Mouse (Mus musculus): ENCODE data around the gene Amigo1. TPM values are rescaled to one million over a fixed set of nuclear protein-coding genes. Genes with fewer than 3 reads are reported as not detected.
A peak's percentile ranks its signal among the peaks of the same experiment; 100 is the strongest.

Gene Amigo1
- polyA plus RNA-seq (2015; fragmentation: Nextera tagmentation; extraction: Ambion mirVana) = 9.9 and 11.0 TPM in 2 replicates

GRCm38 (mm10) chr3:108186098-108187047 lies at the start of gene Amigo1:
Gene Amigo1 (plus strand): TSS chr3:108186335.
- Histone ChIP-seq H3K4me2 (replicated peaks) (peak within 1 kb of the TSS; percentile 92), H3K36me3 (peaks cover 15% of the 10 kb centered on the region), H3K4me3 (replicated peaks) (peak within 1 kb of the TSS; percentile 78), H3K9ac (replicated peaks) (peak within 1 kb of the TSS; percentile 86), H3K9me3 (no peaks in the 10 kb centered on the region), H3K27me3 (peaks cover 11% of the 10 kb centered on the region), H3K27ac (peak within 1 kb of the TSS; percentile 72), H3K4me1 (replicated peaks) (peaks cover 40% of the 10 kb centered on the region)
- WGBS = under 1% methylated on average over 92 of the region's 100 CpGs
- peak; percentile 84 for ATAC-seq

GRCm38 (mm10) chr3:108139113-108139512 lies 47.0 kb upstream of the Amigo1 start:
- Histone ChIP-seq H3K36me3 (peaks cover 8% of the 10 kb centered on the region; the same call in 1 of the 2 replicates), H3K27me3 (no peaks in the 10 kb centered on the region), H3K4me1 (replicated peaks) (peaks cover 17% of the 10 kb centered on the region), H3K9me3 (no peaks in the 10 kb centered on the region), H3K4me3 (replicated peaks) (no peak overlapping the region), H3K9ac (replicated peaks) (no peak overlapping the region), H3K4me2 (replicated peaks) (no peak overlapping the region), H3K27ac (no peak overlapping the region)
- ATAC-seq = no peak
- 90% methylated on average over 1 of the region's 1 CpGs for WGBS

DNA sequence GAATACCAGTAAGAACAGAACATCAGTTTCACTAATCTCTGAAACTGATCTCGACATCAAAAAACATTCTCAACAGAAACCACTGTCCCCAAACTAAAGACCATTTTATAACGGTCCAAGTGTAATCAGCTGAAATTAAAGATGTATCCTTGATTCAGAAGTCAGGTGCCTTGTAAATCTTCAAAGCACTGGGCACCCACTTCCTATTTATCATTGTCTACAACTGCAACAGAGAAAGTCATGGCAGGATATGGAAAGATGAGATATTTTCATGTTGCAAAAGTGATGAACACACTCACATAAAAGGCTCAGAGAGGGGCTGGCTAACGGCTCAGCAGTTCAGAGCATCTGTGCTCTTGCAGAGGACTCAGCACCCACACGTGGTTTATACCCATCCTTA lies 45.3 kb upstream of the Amigo1 start:
- Histone ChIP-seq H3K4me2 (replicated peaks) (no peak overlapping the region), H3K27ac (no peak overlapping the region), H3K4me3 (replicated peaks) (no peak overlapping the region), H3K27me3 (no peaks in the 10 kb centered on the region), H3K9me3 (no peaks in the 10 kb centered on the region), H3K36me3 (peaks cover 8% of the 10 kb centered on the region; the same call in 1 of the 2 replicates), H3K4me1 (replicated peaks) (peaks cover 22% of the 10 kb centered on the region), H3K9ac (replicated peaks) (no peak overlapping the region)
- WGBS = 88% methylated on average over 4 of the region's 4 CpGs
- ATAC-seq = no peak

DNA sequence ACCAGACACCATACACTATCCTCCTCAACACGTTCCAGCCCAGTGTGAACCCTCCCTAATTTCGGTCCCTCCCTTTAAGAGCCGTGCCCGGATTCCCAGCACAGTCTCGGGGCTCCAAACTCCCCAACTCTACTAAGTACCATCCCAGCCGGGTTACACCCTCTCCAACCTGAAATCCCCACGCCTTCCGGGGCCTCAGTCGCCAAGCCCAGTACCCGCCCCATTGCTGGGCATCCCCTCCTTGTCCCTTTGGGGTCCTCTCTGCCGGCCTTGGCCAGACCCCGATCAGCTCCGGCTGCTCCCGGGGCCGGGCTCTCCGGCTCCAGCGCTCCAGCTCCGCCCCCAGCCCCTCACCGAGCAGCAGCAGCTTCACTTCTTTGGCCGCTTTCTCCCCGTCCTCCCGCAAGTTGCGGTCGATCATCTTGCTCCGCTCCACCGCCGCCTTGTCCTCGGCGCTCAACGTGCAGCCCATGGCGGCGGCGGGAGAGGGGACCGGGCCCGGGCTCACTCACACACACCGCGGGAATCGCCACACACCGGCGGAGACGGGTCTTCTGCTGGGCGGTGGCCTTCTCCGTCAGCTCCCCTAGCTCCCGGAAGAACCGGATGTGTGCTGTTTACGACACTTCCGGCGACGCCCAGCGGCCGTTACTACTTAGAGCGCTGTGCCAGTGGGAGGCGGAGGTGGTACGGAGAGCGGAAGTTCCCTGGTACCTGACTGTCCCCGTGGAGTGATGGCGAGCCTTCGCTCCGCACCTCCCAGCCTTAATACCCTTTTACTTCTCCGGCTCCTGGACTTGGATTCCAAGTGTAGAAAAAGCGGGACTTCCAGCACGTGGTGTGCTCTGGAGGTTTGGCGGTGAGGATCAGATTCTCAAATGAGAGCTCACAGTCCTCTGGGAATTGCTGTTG lies 40.3 kb upstream of the Amigo1 start, which contains the start of gene Gnai3:
TSS of gene Gnai3 (minus strand) at position 613 of the 912 bp plus-strand sequence.
- Histone ChIP-seq H3K4me3 (replicated peaks) (peak within 1 kb of the TSS; percentile 83), H3K4me2 (replicated peaks) (peak within 1 kb of the TSS; percentile 74), H3K9ac (replicated peaks) (peak within 1 kb of the TSS; percentile 91), H3K4me1 (replicated peaks) (peaks cover 33% of the 10 kb centered on the region), H3K36me3 (no peaks in the 10 kb centered on the region), H3K27ac (peak within 1 kb of the TSS; percentile 94), H3K27me3 (no peaks in the 10 kb centered on the region), H3K9me3 (no peaks in the 10 kb centered on the region)
- WGBS = under 1% methylated on average over 62 of the region's 63 CpGs
- peak; percentile 96 for ATAC-seq

DNA sequence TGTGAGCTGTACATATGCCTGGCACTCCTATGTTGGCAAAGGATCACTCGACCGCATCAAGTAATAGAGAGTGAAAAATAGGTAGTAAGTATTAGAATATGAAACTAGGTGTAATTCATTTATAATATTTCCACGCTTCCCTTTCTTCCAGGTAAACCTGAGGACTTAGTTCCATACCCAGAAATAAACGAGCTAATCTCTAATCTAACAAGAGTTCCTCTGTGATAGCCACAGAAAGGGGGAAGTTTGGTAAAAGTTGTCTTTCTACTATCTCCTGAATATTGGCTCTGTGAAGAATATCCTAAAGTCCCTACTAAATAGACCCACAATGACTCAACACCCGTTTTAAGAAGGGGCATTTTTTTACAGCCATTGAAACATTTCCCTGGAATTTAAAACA lies 39.5 kb upstream of the Amigo1 start:
- 58% methylated on average over 5 of the region's 5 CpGs for WGBS
- Histone ChIP-seq H3K27ac (peak overlapping the region; percentile 94; the same call in 1 of the 2 replicates), H3K27me3 (no peaks in the 10 kb centered on the region), H3K36me3 (no peaks in the 10 kb centered on the region), H3K9ac (replicated peaks) (peak overlapping the region; percentile 91), H3K9me3 (no peaks in the 10 kb centered on the region), H3K4me2 (replicated peaks) (peak overlapping the region; percentile 74), H3K4me1 (replicated peaks) (peaks cover 33% of the 10 kb centered on the region), H3K4me3 (replicated peaks) (peak overlapping the region; percentile 83)
- no peak for ATAC-seq

GRCm38 (mm10) chr3:108147386-108148235 lies 38.5 kb upstream of the Amigo1 start:
- no peaks in the 10 kb centered on the region for H3K9me3 ChIP-seq
- H3K27ac ChIP-seq = no peak overlapping the region; the same call in 1 of the 2 replicates
- peak; percentile 47 for ATAC-seq
- H3K4me2 ChIP-seq (replicated peaks) = no peak overlapping the region
- 66% methylated on average over 11 of the region's 11 CpGs for WGBS
- no peaks in the 10 kb centered on the region for H3K27me3 ChIP-seq
- H3K4me3 ChIP-seq (replicated peaks) = no peak overlapping the region
- no peak overlapping the region for H3K9ac ChIP-seq (replicated peaks)
- H3K4me1 ChIP-seq (replicated peaks) = peaks cover 33% of the 10 kb centered on the region
- no peaks in the 10 kb centered on the region for H3K36me3 ChIP-seq

GRCm38 (mm10) chr3:108152290-108152689 lies 33.8 kb upstream of the Amigo1 start:
- WGBS = 85% methylated on average over 3 of the region's 3 CpGs
- no peak overlapping the region for H3K27ac ChIP-seq
- no peak overlapping the region for H3K9ac ChIP-seq (replicated peaks)
- H3K4me2 ChIP-seq (replicated peaks) = no peak overlapping the region
- no peaks in the 10 kb centered on the region for H3K9me3 ChIP-seq
- H3K36me3 ChIP-seq = no peaks in the 10 kb centered on the region
- no peak for ATAC-seq
- no peak overlapping the region for H3K4me3 ChIP-seq (replicated peaks)
- peaks cover 3% of the 10 kb centered on the region for H3K4me1 ChIP-seq (replicated peaks)
- no peaks in the 10 kb centered on the region for H3K27me3 ChIP-seq

- peak within 1 kb of the TSS; percentile 33 for H3K4me2 ChIP-seq (replicated peaks)
- H3K4me1 ChIP-seq (replicated peaks) = peaks cover 19% of the 10 kb centered on the region
- no peaks in the 10 kb centered on the region for H3K9me3 ChIP-seq
- WGBS = 42% methylated on average over 4 of the region's 4 CpGs
- H3K36me3 ChIP-seq = no peaks in the 10 kb centered on the region
- H3K27ac ChIP-seq = no peak within 1 kb of the TSS
- peak; percentile 34; the same call in 1 of the 2 replicates for ATAC-seq
- H3K9ac ChIP-seq (replicated peaks) = peak within 1 kb of the TSS; percentile 57; the same call in 1 of the 2 replicates
- H3K27me3 ChIP-seq = no peaks in the 10 kb centered on the region
- peak within 1 kb of the TSS; percentile 25 for H3K4me3 ChIP-seq (replicated peaks)
These were observed 31.5 kb upstream of the Amigo1 start, which contains the start of gene Gpr61 for GRCm38 (mm10) chr3:108154656-108155055. Gene Gpr61 (minus strand): TSS chr3:108154882.

GRCm38 (mm10) chr3:108158383-108159037 lies 27.6 kb upstream of the Amigo1 start:
- WGBS = 40% methylated on average over 9 of the region's 9 CpGs
- Histone ChIP-seq H3K27me3 (no peaks in the 10 kb centered on the region), H3K4me1 (replicated peaks) (peaks cover 19% of the 10 kb centered on the region), H3K27ac (peak overlapping the region; percentile 80), H3K9ac (replicated peaks) (0 out of 2 replicates have a peak overlapping the region, but pooled peaks have one; percentile 30), H3K9me3 (no peaks in the 10 kb centered on the region), H3K4me2 (replicated peaks) (no peak overlapping the region), H3K4me3 (replicated peaks) (no peak overlapping the region), H3K36me3 (no peaks in the 10 kb centered on the region)
- ATAC-seq = peak; percentile 67

DNA sequence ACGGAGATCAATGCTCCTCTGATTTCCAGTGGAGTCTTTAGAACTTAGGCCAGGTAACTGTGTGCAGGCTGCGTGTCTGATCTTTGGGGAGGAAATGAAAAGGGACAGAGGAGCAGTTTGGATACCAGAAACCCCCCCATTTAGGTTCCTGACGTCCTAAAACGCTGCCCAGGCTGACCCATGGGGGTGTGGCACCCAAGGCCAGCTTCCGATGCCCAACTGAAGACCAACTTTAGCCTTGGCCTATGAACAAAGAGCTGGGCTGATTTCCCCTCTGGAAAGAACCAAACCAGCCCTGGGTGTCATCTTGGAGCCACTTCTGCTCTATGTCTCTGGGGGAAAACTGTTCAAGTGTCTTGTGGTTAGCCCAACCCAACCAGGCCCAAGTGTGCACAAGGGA lies 22.0 kb upstream of the Amigo1 start:
- Histone ChIP-seq H3K27me3 (no peaks in the 10 kb centered on the region), H3K36me3 (no peaks in the 10 kb centered on the region), H3K9ac (replicated peaks) (no peak overlapping the region), H3K9me3 (no peaks in the 10 kb centered on the region), H3K27ac (no peak overlapping the region), H3K4me1 (replicated peaks) (peaks cover 47% of the 10 kb centered on the region), H3K4me3 (replicated peaks) (no peak overlapping the region), H3K4me2 (replicated peaks) (no peak overlapping the region)
- no peak for ATAC-seq
- WGBS = 73% methylated on average over 5 of the region's 5 CpGs

Data from midbrain, embryonic 13.5 days (tissue).